Mouse (Mus musculus) gastrocnemius, adult 8-10 months (tissue): ENCODE measurements around the gene Slc6a11. TPM values are rescaled to one million over a fixed set of nuclear protein-coding genes. Genes with fewer than 3 reads are reported as not detected.

Experiments used
- DNase-seq, 2 experiments: peaks; one replicate each; pipeline ENCODE4 v3.0.0; 2022; ENCODE audit warnings: low spot score in 2 of 2
- total RNA-seq, 4 experiments: library from RNA; stranded (reverse); gene quantifications; 2 replicates each; pipeline ENCODE4 v1.2.4; 2022

Gene Slc6a11
- total RNA-seq, 4 experiments from 2014 or later: 0.20 TPM; not detected in 3

- DNase-seq: no peak
These were observed 47.1 kb downstream of the Slc6a11 start for GRCm38 (mm10) chr6:114178141-114178540.

GRCm38 (mm10) chr6:114182366-114183179 is 51.5 kb downstream of the Slc6a11 start:
- DNase-seq: no peak

DNA sequence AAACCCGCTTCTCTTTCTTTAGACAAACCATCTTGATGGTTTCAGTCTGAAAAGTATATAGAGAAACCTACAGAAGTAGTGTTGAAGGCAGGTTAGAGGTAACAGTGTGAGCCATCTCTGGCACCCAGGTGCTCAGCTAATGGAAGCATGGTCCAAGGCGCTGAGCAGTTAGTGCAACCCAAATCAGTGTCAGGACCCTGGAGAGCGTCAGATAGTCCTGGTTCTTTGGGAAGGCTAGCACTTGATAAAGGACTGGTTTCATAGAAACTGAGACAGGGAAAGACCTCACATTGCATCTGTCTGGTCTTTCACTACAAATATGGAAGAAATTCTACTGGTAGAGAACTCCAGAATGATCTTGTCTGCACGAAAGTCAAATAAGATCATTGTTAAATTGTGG is 56.1 kb downstream of the Slc6a11 start:
- no peak for DNase-seq

GRCm38 (mm10) chr6:114188869-114189268 is 57.8 kb downstream of the Slc6a11 start:
- no peak for DNase-seq

GRCm38 (mm10) chr6:114195998-114196397 is 65.0 kb downstream of the Slc6a11 start:
- DNase-seq: no peak

DNA sequence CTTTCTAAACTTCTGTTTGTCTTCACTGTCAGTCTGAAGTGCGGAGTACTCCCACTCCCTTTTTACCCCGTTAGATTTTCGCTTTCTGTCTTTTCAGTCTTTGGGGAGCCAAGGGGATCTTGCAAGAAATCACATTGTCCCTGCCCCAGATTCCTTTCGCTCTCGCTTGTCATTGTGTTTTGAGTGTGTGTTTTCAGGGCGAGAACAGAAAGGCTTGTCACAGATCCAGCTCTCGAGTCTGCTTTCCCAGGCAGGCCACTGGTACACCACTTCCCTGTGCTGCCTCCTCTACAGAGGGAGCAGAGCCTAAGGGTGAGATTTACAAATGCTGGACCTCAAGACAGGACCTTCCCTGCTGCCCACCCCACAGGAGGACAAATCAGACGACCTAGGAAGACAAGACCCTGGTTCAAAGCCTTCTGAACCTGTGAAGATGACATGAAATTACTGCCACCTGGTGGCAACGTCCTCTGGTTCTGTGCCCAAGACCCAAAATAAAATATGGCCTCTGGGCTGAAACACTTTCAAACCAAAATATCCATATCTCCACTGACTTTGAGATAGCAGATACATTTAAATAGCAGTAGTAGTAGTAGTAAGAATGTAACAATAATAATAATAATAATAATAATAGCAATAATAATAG is 68.3 kb downstream of the Slc6a11 start:
- DNase-seq: no peak

- no peak for DNase-seq
These were observed 73.5 kb downstream of the Slc6a11 start for GRCm38 (mm10) chr6:114204557-114204956.

DNA sequence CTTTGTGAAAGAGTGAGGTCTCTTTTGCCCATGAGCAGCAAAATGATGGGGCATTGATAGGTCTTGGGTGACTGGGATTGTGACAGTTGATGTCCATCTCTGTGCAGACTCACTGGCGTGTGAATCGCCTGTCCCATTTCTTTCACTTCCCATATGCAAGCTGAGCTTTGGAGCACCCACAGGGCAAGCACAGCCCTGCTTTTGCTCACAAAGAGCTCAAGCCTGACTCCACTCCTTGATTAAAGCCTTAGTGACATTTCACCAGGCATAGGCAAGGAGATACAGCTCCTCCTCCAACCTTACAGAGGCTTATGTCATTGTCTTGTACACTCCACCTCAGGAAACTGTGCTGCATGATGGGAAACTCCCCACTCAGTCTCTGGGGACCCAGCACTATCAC is 77.3 kb downstream of the Slc6a11 start:
- DNase-seq: no peak

DNA sequence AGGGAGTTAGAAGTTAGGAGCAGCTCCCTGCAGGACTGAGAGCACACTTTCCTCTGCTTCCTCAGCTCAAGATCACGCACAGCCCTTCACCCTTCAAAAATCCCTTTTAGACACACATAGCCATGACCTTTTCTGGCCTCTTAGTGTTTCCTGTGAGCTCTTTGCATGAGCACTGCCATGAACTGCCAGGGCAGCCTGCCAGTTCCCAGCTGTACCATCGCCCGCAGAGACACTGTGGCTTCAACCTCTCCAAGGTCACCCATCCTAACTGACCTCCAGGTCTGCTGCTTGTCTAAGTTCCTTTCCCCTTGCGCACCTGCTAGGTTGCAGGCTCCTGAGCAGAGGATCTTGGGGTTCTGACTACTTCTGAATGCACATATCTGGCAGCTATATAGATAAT is 83.4 kb downstream of the Slc6a11 start:
- no peak for DNase-seq

DNA sequence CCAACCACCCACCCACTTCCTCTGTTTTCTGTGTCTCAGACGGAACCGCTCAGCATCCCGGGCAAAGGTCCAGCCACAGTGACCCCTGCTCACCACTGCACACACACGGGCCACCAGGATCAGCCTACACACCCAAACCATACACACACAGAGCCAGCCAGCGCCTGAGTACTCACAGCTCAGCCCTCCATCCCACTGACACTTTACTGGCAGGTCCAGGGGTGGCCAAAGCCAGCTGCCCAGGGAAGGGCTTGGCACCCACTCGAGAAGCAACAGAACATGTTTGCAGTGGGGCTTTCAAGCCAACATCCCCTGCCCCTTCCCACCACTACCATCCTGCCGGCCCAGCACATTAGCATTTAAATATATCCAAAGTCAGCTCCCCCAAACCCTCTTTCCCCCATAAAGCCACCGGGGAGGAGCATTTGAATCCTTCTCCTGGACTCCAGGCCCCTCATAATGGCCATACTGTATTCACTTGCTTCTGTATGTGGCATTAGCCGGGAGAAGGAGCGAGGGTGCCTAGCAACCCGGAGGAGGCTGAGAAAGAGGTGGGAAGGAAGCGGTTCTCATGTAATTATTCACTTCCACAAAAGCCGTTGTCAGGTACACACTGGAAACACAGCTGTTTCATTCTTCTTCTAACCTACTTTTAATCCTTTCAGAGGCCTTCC is 85.8 kb downstream of the Slc6a11 start:
- no peak for DNase-seq

DNA sequence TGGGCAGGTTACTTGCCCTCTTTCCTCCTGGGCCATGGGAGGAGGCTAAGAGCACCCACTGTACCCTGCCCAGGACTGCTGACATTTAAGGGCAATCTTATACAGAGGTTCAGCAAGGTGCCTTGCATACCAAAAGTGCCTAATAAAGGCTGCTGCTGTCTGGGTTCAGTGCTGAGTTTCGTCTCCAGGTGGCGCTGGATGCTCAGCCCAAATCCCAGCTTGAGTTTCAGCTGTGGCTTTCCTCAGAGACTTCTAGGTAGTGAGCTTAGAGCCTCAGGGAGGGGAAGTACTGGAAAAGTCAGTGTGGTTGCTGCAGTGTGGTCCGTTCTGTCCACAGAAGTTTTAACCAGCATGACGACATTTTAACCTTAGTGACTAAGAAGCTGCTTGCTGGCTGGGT is 93.4 kb downstream of the Slc6a11 start:
- no peak for DNase-seq

DNA sequence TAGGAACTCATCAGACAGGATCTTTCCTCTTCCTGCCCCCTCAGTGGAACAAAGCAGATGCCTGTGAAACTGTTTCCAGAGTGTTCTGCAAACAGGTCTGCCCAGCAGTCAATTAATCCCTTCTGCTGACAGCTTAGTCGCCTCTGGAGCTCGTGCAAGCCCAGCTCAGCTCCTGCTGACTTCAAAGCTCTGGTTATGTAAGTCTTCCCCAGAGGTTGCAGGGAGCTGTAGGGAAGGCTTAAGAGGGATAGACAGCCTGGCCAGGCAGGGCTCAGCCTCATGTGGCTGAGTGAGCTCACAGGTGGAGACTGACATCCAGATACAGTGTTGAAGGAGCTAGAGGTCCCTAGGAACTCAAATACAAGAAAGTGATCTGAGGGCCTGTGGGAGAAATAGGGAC is 96.3 kb downstream of the Slc6a11 start:
- DNase-seq: no peak

- no peak for DNase-seq
These were observed 97.2 kb downstream of the Slc6a11 start for GRCm38 (mm10) chr6:114228196-114228595.

GRCm38 (mm10) chr6:114238892-114239644 is 108.0 kb downstream of the Slc6a11 start:
- no peak for DNase-seq

DNA sequence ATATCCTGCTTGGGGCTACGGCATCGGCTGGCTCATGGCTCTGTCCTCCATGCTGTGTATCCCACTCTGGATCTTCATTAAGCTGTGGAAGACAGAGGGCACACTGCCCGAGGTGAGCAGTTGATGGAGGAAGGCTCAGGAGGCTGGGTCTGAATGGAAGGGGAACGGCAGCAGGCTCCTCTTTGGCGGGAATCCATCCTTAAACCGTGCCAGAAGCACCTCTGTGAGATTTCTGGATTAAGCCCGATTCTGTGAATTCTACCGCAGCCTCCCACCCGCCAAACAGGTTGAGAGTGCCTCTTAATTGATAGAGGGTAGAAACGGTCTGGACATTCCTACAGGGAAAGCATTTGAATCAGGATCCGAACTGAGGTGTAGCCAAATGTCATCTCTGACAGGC is 114.6 kb downstream of the Slc6a11 start:
- DNase-seq: no peak

DNA sequence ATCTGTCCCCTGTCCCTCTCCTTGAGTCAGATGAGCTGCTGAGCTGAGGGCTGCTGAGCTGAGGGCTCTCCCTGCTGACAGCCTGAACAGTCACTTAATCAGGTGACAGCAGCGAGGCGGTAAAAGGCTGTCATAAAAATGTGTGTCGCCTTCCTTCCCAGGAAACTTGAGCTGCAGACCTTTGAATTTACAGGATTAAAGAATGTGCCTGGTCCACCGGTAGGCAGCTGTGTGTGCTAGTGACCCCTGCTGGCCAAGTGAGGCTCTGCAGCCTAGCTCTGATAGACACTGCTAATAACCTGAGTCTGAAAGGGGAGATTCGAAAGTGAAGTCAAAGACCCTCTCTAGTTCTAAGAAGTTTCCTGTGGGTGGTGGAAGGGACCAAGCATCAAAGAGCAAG is 119.3 kb downstream of the Slc6a11 start:
- peak; percentile 38 to 64 for DNase-seq

- DNase-seq: no peak
These were observed 123.9 kb downstream of the Slc6a11 start for GRCm38 (mm10) chr6:114254927-114255326.

GRCm38 (mm10) chr6:114257762-114258361 is 126.8 kb downstream of the Slc6a11 start:
- DNase-seq: no peak

GRCm38 (mm10) chr6:114258661-114259193 is 127.7 kb downstream of the Slc6a11 start:
- DNase-seq: no peak

DNA sequence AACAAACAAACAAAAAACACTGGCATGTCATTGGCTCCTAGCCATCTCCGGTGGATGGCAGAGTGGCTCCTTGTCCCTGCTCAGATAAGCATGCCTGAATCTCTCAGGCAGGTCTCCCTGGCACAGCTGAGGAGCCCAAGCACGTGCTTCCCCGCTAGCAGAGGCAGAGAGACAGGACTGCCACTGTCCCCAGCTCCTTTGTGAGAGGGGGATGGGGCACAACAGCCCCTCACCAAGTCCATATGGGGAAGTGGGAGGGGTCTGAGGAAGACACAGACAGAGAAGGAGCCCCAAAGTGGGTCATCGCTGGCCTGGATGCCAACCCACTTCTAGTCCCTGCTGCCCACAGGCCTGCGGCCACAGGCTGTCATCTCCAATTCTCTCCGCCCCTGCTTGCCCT is 130.6 kb downstream of the Slc6a11 start:
- DNase-seq: no peak

- no peak for DNase-seq
These were observed 133.0 kb downstream of the Slc6a11 start for GRCm38 (mm10) chr6:114264010-114264409.
